Mouse (Mus musculus): ENCODE measurements around the gene Bloc1s6. TPM values are rescaled to one million over a fixed set of nuclear protein-coding genes. Genes with fewer than 3 reads are reported as not detected.

Bloc1s6 gene
- polyA plus RNA-seq (2014; fragmentation: Nextera tagmentation; extraction: Ambion mirVana): 84.3 and 86.5 TPM in 2 replicates

GRCm38 (mm10) chr2:122737894-122738830 lies at the start of gene Bloc1s6:
Gene Bloc1s6, plus strand, starts transcription at chr2:122738503.
- H3K4me1 ChIP-seq (ENCODE audit: control insufficient read depth, insufficient read depth, low read length): peaks cover 13% of the 10 kb centered on the region
- H3K4me2 ChIP-seq (ENCODE audit: low read depth, low read length): peak within 1 kb of the TSS; percentile 80
- H3K36me3 ChIP-seq (ENCODE audit: control insufficient read depth, insufficient read depth, low read length): no peaks in the 10 kb centered on the region
- ATAC-seq (ENCODE audit: low read depth): peak; percentile 97
- H3K9me3 ChIP-seq (ENCODE audit: control insufficient read depth, low read length): no peaks in the 10 kb centered on the region
- peak within 1 kb of the TSS; percentile 95 for H3K27ac ChIP-seq (ENCODE audit: low read depth, low read length)
- H3K9ac ChIP-seq (replicated peaks; ENCODE audit: low read depth, low read length): peak within 1 kb of the TSS; percentile 87
- H3K27me3 ChIP-seq (ENCODE audit: control insufficient read depth, insufficient read depth, low read length): no peaks in the 10 kb centered on the region
- peak within 1 kb of the TSS; percentile 88 for H3K4me3 ChIP-seq (ENCODE audit: low read depth, low read length)
- WGBS: under 1% methylated on average over 59 of the region's 59 CpGs

DNA sequence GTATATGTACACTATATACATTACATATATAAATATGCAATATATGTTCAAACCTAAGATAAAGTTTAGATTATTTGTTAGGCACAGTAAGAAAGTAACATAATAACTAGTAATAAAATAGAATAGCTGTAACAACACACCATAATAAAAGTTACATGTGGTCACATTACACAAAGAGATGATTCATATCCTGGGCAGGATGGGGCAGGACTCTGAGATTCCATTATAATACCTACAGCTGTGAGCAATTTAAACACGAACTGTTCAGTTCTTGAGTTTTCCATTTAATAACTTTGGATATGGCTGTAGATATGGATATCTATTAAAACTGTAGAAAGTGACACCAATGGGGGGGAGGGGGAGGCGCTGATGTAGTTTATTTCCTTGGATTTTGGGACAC lies 40.8 kb upstream of the Bloc1s6 start:
- no peak overlapping the region for H3K4me2 ChIP-seq (ENCODE audit: low read depth, low read length)
- H3K27ac ChIP-seq (ENCODE audit: low read depth, low read length): no peak overlapping the region
- 86% methylated on average over 2 of the region's 2 CpGs for WGBS
- H3K4me3 ChIP-seq (ENCODE audit: low read depth, low read length): no peak overlapping the region
- peaks cover 14% of the 10 kb centered on the region for H3K4me1 ChIP-seq (ENCODE audit: control insufficient read depth, insufficient read depth, low read length)
- H3K36me3 ChIP-seq (ENCODE audit: control insufficient read depth, insufficient read depth, low read length): no peaks in the 10 kb centered on the region
- no peaks in the 10 kb centered on the region for H3K27me3 ChIP-seq (ENCODE audit: control insufficient read depth, insufficient read depth, low read length)
- no peak for ATAC-seq (ENCODE audit: low read depth)
- H3K9me3 ChIP-seq (ENCODE audit: control insufficient read depth, low read length): no peaks in the 10 kb centered on the region
- H3K9ac ChIP-seq (replicated peaks; ENCODE audit: low read depth, low read length): no peak overlapping the region

- Histone ChIP-seq H3K27me3 (ENCODE audit: control insufficient read depth, insufficient read depth, low read length) (no peaks in the 10 kb centered on the region), H3K4me2 (ENCODE audit: low read depth, low read length) (peak overlapping the region; percentile 76), H3K27ac (ENCODE audit: low read depth, low read length) (no peak overlapping the region), H3K4me3 (ENCODE audit: low read depth, low read length) (peak overlapping the region; percentile 81), H3K9ac (replicated peaks; ENCODE audit: low read depth, low read length) (no peak overlapping the region), H3K9me3 (ENCODE audit: control insufficient read depth, low read length) (no peaks in the 10 kb centered on the region), H3K4me1 (ENCODE audit: control insufficient read depth, insufficient read depth, low read length) (peaks cover 17% of the 10 kb centered on the region), H3K36me3 (ENCODE audit: control insufficient read depth, insufficient read depth, low read length) (no peaks in the 10 kb centered on the region)
- no peak for ATAC-seq (ENCODE audit: low read depth)
- WGBS: 59% methylated on average over 8 of the region's 8 CpGs
Observed at GRCm38 (mm10) chr2:122701012-122701411, 37.3 kb upstream of the Bloc1s6 start.

DNA sequence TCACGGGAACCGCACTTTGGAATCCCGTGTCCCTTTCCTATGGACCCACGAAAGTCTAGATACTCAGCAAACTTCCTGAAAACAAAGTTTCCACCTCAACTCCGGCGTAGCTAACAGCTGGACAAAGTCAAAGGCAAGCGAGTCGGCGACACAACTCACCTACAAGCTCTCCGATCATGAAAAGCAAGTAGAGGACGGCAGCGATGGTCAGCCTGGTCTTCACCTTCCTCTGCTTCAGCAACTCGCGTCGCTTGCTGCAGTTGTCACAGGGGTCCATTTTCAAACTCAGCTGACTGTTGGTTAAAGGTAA lies 36.5 kb upstream of the Bloc1s6 start:
- peak overlapping the region; percentile 76 for H3K4me2 ChIP-seq (ENCODE audit: low read depth, low read length)
- H3K36me3 ChIP-seq (ENCODE audit: control insufficient read depth, insufficient read depth, low read length): no peaks in the 10 kb centered on the region
- no peak for ATAC-seq (ENCODE audit: low read depth)
- H3K9ac ChIP-seq (replicated peaks; ENCODE audit: low read depth, low read length): peak overlapping the region; percentile 84
- peak overlapping the region; percentile 71; the same call in 1 of the 2 replicates for H3K27ac ChIP-seq (ENCODE audit: low read depth, low read length)
- under 1% methylated on average over 15 of the region's 15 CpGs for WGBS
- H3K4me3 ChIP-seq (ENCODE audit: low read depth, low read length): peak overlapping the region; percentile 81
- no peaks in the 10 kb centered on the region for H3K9me3 ChIP-seq (ENCODE audit: control insufficient read depth, low read length)
- no peaks in the 10 kb centered on the region for H3K27me3 ChIP-seq (ENCODE audit: control insufficient read depth, insufficient read depth, low read length)
- peaks cover 17% of the 10 kb centered on the region for H3K4me1 ChIP-seq (ENCODE audit: control insufficient read depth, insufficient read depth, low read length)

GRCm38 (mm10) chr2:122702181-122703036 lies 35.9 kb upstream of the Bloc1s6 start, which contains the start of gene Slc30a4:
Gene Slc30a4, minus strand, starts transcription at chr2:122702663.
- no peaks in the 10 kb centered on the region for H3K9me3 ChIP-seq (ENCODE audit: control insufficient read depth, low read length)
- no peaks in the 10 kb centered on the region for H3K27me3 ChIP-seq (ENCODE audit: control insufficient read depth, insufficient read depth, low read length)
- H3K4me3 ChIP-seq (ENCODE audit: low read depth, low read length): peak within 1 kb of the TSS; percentile 81
- peak within 1 kb of the TSS; percentile 71 for H3K27ac ChIP-seq (ENCODE audit: low read depth, low read length)
- H3K36me3 ChIP-seq (ENCODE audit: control insufficient read depth, insufficient read depth, low read length): no peaks in the 10 kb centered on the region
- ATAC-seq (ENCODE audit: low read depth): peak; percentile 98
- H3K9ac ChIP-seq (replicated peaks; ENCODE audit: low read depth, low read length): peak within 1 kb of the TSS; percentile 84
- under 1% methylated on average over 92 of the region's 111 CpGs for WGBS
- peaks cover 17% of the 10 kb centered on the region for H3K4me1 ChIP-seq (ENCODE audit: control insufficient read depth, insufficient read depth, low read length)
- H3K4me2 ChIP-seq (ENCODE audit: low read depth, low read length): peak within 1 kb of the TSS; percentile 76

- Histone ChIP-seq H3K27ac (ENCODE audit: low read depth, low read length) (no peak overlapping the region), H3K4me3 (ENCODE audit: low read depth, low read length) (no peak overlapping the region), H3K9ac (replicated peaks; ENCODE audit: low read depth, low read length) (no peak overlapping the region), H3K4me2 (ENCODE audit: low read depth, low read length) (no peak overlapping the region), H3K27me3 (ENCODE audit: control insufficient read depth, insufficient read depth, low read length) (no peaks in the 10 kb centered on the region), H3K9me3 (ENCODE audit: control insufficient read depth, low read length) (no peaks in the 10 kb centered on the region), H3K4me1 (ENCODE audit: control insufficient read depth, insufficient read depth, low read length) (peaks cover 17% of the 10 kb centered on the region), H3K36me3 (ENCODE audit: control insufficient read depth, insufficient read depth, low read length) (no peaks in the 10 kb centered on the region)
- ATAC-seq (ENCODE audit: low read depth): no peak
- 92% methylated on average over 2 of the region's 2 CpGs for WGBS
Observed at GRCm38 (mm10) chr2:122704572-122704971, 33.7 kb upstream of the Bloc1s6 start.

DNA sequence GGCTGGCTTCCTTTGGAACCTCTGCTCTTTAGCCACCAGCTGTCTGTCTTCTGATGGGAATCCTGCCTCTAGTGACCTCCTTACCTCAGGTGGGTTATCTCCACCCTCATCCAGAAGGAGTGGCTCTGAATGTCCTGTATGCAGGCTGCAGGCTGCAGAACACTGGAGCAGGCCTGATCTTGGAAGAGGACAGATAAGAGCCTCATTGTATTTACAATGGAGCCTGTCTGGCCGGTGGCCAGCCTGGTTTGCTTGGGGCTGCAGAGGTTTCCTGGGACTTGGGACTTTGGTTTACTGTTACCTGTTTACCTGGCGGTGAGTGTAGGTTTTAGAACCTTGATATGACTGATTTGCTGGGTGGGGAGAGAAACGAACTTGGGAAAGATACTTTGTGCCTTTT lies 30.2 kb upstream of the Bloc1s6 start:
- H3K4me1 ChIP-seq (ENCODE audit: control insufficient read depth, insufficient read depth, low read length): peaks cover 2% of the 10 kb centered on the region; the same call in 1 of the 2 replicates
- no peak overlapping the region for H3K4me2 ChIP-seq (ENCODE audit: low read depth, low read length)
- no peaks in the 10 kb centered on the region for H3K36me3 ChIP-seq (ENCODE audit: control insufficient read depth, insufficient read depth, low read length)
- 70% methylated on average over 3 of the region's 3 CpGs for WGBS
- no peaks in the 10 kb centered on the region for H3K9me3 ChIP-seq (ENCODE audit: control insufficient read depth, low read length)
- no peak for ATAC-seq (ENCODE audit: low read depth)
- H3K27me3 ChIP-seq (ENCODE audit: control insufficient read depth, insufficient read depth, low read length): no peaks in the 10 kb centered on the region
- no peak overlapping the region for H3K4me3 ChIP-seq (ENCODE audit: low read depth, low read length)
- H3K9ac ChIP-seq (replicated peaks; ENCODE audit: low read depth, low read length): no peak overlapping the region
- H3K27ac ChIP-seq (ENCODE audit: low read depth, low read length): no peak overlapping the region

DNA sequence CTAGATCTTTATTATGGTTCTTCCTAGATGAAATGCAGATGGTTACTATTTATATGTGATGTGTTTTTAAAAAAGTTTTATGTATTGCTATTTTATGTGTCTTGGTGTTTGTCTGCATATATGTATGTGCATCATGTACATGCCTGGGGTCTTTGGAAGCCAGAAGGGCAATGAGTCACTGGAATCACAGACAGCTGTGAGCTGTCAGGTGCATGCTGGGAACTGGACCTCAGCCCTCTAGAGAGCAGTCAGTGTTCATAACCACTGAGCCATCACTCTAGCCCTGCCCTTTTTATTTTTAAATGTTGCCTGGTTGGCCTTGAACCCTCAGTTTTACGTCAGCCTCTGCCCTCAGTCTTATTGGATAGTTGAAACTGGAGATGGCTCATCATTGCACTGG lies 29.1 kb upstream of the Bloc1s6 start:
- Histone ChIP-seq H3K27ac (ENCODE audit: low read depth, low read length) (no peak overlapping the region), H3K4me1 (ENCODE audit: control insufficient read depth, insufficient read depth, low read length) (no peaks in the 10 kb centered on the region), H3K9me3 (ENCODE audit: control insufficient read depth, low read length) (no peaks in the 10 kb centered on the region), H3K27me3 (ENCODE audit: control insufficient read depth, insufficient read depth, low read length) (no peaks in the 10 kb centered on the region), H3K36me3 (ENCODE audit: control insufficient read depth, insufficient read depth, low read length) (no peaks in the 10 kb centered on the region), H3K4me3 (ENCODE audit: low read depth, low read length) (no peak overlapping the region), H3K9ac (replicated peaks; ENCODE audit: low read depth, low read length) (no peak overlapping the region), H3K4me2 (ENCODE audit: low read depth, low read length) (no peak overlapping the region)
- WGBS: 73% methylated on average over 1 of the region's 1 CpGs
- ATAC-seq (ENCODE audit: low read depth): no peak

- Histone ChIP-seq H3K9ac (replicated peaks; ENCODE audit: low read depth, low read length) (no peak overlapping the region), H3K27ac (ENCODE audit: low read depth, low read length) (no peak overlapping the region), H3K4me3 (ENCODE audit: low read depth, low read length) (no peak overlapping the region), H3K36me3 (ENCODE audit: control insufficient read depth, insufficient read depth, low read length) (no peaks in the 10 kb centered on the region), H3K27me3 (ENCODE audit: control insufficient read depth, insufficient read depth, low read length) (no peaks in the 10 kb centered on the region), H3K4me1 (ENCODE audit: control insufficient read depth, insufficient read depth, low read length) (no peaks in the 10 kb centered on the region), H3K4me2 (ENCODE audit: low read depth, low read length) (no peak overlapping the region), H3K9me3 (ENCODE audit: control insufficient read depth, low read length) (no peaks in the 10 kb centered on the region)
- ATAC-seq (ENCODE audit: low read depth): no peak
- WGBS: 87% methylated on average over 3 of the region's 3 CpGs
Observed at GRCm38 (mm10) chr2:122711911-122712310, 26.4 kb upstream of the Bloc1s6 start.

All from neural tube, embryonic 14.5 days (tissue).